Mouse (Mus musculus) adrenal gland, adult 10 weeks (tissue): Measurements from ENCODE around the gene Nr1h2. TPM values are rescaled to one million over a fixed set of nuclear protein-coding genes. Genes with fewer than 3 reads are reported as not detected.

ENCODE experiments used
- polyA plus RNA-seq: library from polyadenylated mRNA; stranded (reverse); fragments of 350-450 nt; fragmentation: Illumina TruSeq; extraction: RNeasy Lipid Tissue Mini Kit (QIAGEN cat#74804); gene quantifications from one replicate; pipeline ENCODE4 v1.2.3, GENCODE M21; 2014; ENCODE audit warnings: low read depth, low replicate concordance

The Nr1h2 gene
- 3.0 TPM for polyA plus RNA-seq

GRCm38 (mm10) chr7:44553826-44554225, at the start of gene Nr1h2:
TSS of gene Nr1h2 (minus strand) at chr7:44553951.

GRCm38 (mm10) chr7:44590402-44591347, 36.9 kb upstream of the Nr1h2 start, which contains the start of gene Kcnc3:
TSS of gene Kcnc3 (plus strand) at chr7:44590664.

GRCm38 (mm10) chr7:44572213-44572701, 18.5 kb upstream of the Nr1h2 start, which contains the start of gene Napsa:
TSS of gene Napsa (plus strand) at chr7:44572380.

GRCm38 (mm10) chr7:44548497-44549087, 5.2 kb downstream of the Nr1h2 start, which contains the start of gene Pold1:
TSS of gene Pold1 (minus strand) at chr7:44548849.

GRCm38 (mm10) chr7:44531946-44532732, 21.6 kb downstream of the Nr1h2 start, which contains the start of gene Spib:
TSS of gene Spib (minus strand) at chr7:44532071.

GRCm38 (mm10) chr7:44524502-44524901, 29.2 kb downstream of the Nr1h2 start, which contains the start of gene Mybpc2:
TSS of gene Mybpc2 (minus strand) at chr7:44524656.

Other genes with a start within 250 kb of the Nr1h2 start
- 3.7 TPM for gene Clec11a, start 247.0 kb downstream of the Nr1h2 start, polyA plus RNA-seq
- gene Shank1, start 243.7 kb downstream of the Nr1h2 start, polyA plus RNA-seq: 0.12 TPM
- not detected for gene Syt3, start 169.8 kb downstream of the Nr1h2 start, polyA plus RNA-seq
- not detected for gene 1700008O03Rik, start 168.1 kb downstream of the Nr1h2 start, polyA plus RNA-seq
- gene Lrrc4b, start 124.9 kb downstream of the Nr1h2 start, polyA plus RNA-seq: 0.35 TPM
- gene Aspdh, start 88.6 kb downstream of the Nr1h2 start, polyA plus RNA-seq: not detected
- gene Josd2, start 86.0 kb downstream of the Nr1h2 start, polyA plus RNA-seq: 1.7 TPM
- gene Emc10, start 57.4 kb downstream of the Nr1h2 start, polyA plus RNA-seq: 1.6 TPM
- not detected for gene Fam71e1, start 57.4 kb downstream of the Nr1h2 start, polyA plus RNA-seq
- gene Mybpc2, start 29.3 kb downstream of the Nr1h2 start, polyA plus RNA-seq: 1.4 TPM
- not detected for gene Spib, start 21.9 kb downstream of the Nr1h2 start, polyA plus RNA-seq
- gene Pold1, start 5.1 kb downstream of the Nr1h2 start, polyA plus RNA-seq: not detected
- not detected for gene Napsa, start 18.4 kb upstream of the Nr1h2 start, polyA plus RNA-seq
- gene Kcnc3, start 36.7 kb upstream of the Nr1h2 start, polyA plus RNA-seq: 1.1 TPM
- not detected for gene Myh14, start 116.9 kb upstream of the Nr1h2 start, polyA plus RNA-seq
- not detected for gene Izumo2, start 154.8 kb upstream of the Nr1h2 start, polyA plus RNA-seq
- gene Vrk3, start 194.5 kb upstream of the Nr1h2 start, polyA plus RNA-seq: 10.4 TPM
- 0.52 TPM for gene Zfp473, start 197.1 kb upstream of the Nr1h2 start, polyA plus RNA-seq